Mouse (Mus musculus) heart, postnatal 14 days (tissue): Measurements from ENCODE around the gene Wdr6. TPM values are rescaled to one million over a fixed set of nuclear protein-coding genes. Genes with fewer than 3 reads are reported as not detected.
"Not testable (repeated sequence)": the region's sequence is repeated elsewhere in the genome, so short reads cannot be mapped to it uniquely, and the experiment has no call there.

ENCODE experiments used
- DNase-seq, 2 experiments: peaks; one replicate each; pipeline ENCODE4 v3.0.0; 2021 to 2022
- intact Hi-C: fragments of 180-260 bp; cut with DNase I; formaldehyde crosslinking; loops from one replicate; pipeline ENCODE4 v1.15.1; 2025
- long read RNA-seq, 2 experiments: library from polyadenylated mRNA; stranded (forward); transcript quantifications; one replicate each; pipeline ENCODE4 v2.0.0; 2021
- total RNA-seq, 2 experiments: library from RNA; stranded (reverse); gene quantifications; 2 replicates each; pipeline ENCODE4 v1.2.3; 2021

The Wdr6 gene
- 10 to 100 TPM; 21.2 to 23.9 TPM for total RNA-seq
- long read RNA-seq, experiment 1, full-length matches to known transcripts = 21 of 32 reads
- long read RNA-seq, experiment 1, partial matches to known transcripts = 11 of 32 reads
- long read RNA-seq, experiment 1, other reads (novel, unspliced or antisense) = 0 of 32 reads
- long read RNA-seq, experiment 2, full-length matches to known transcripts = 25 of 39 reads
- long read RNA-seq, experiment 2, partial matches to known transcripts = 14 of 39 reads
- long read RNA-seq, experiment 2, other reads (novel, unspliced or antisense) = 0 of 39 reads

DNA sequence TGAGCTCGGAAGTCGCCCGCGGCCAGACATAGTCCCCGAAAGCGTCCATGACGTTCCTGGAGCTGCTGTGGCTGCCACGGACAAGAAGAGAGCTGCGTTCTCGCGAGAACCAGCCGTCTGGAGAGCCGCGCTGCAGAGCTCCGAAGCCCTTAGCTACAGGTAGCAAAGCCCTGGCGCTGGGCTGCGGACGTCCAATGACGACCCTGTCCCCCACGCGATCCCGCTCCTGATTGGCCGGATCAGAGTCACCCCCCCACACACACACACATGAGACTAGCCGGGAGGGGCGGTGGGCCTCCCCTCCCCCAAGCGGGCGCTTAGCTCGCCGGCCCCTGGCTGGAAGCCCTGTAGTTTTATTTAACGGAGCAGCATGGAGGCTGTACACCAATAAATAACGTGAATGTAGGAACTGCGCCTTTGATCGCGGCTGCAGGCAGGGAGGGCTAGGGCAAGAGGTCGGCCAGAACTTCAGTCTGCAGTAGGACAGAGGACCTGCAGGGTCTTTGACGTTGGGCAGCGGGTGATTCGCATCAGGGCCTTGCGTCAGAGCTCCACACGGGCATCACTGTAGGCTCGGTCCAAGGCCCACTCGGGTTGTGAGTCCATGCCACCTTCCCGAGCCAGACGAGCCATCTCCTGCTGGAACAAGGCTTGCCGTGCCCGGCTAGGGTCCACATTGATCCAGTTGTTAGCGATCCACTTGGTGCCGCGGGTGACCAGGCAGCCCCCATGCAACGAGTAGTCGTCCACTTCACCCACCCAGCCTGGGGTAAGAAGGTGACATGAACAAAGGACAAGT lies at the start of gene Wdr6:
Gene Wdr6, minus strand, starts transcription at position 195 of the 799 bp plus-strand sequence.
- intact Hi-C loops = no loop called here
- DNase-seq = peak; percentile 90 to 91

- intact Hi-C loops = no loop called here
- no peak for DNase-seq
These were observed 49.6 kb upstream of the Wdr6 start for GRCm38 (mm10) chr9:108628141-108628540.

DNA sequence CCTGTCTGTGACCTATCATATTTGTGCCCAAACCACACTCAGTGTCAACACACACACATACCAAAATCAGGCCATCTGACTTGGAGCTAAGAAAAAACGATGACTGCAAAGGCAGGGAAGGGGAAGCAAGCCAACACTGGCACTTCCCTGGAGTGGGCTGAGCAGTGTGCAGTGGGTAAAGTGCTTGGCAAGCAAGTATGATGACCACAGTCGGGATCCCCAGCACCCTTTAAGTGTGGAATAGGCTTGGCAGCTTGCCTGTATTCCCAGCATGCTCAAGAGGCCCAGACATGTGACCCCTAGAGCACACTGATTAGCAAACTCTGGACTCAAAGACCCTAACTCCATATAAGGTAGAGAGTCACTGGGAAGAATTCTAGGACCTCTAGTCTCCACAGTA lies 48.0 kb upstream of the Wdr6 start:
- intact Hi-C loops = no loop called here
- DNase-seq = peak; percentile 43 to 74

- DNase-seq = no peak
- intact Hi-C loops = no loop called here
These were observed 38.8 kb upstream of the Wdr6 start for GRCm38 (mm10) chr9:108617301-108617700.

DNA sequence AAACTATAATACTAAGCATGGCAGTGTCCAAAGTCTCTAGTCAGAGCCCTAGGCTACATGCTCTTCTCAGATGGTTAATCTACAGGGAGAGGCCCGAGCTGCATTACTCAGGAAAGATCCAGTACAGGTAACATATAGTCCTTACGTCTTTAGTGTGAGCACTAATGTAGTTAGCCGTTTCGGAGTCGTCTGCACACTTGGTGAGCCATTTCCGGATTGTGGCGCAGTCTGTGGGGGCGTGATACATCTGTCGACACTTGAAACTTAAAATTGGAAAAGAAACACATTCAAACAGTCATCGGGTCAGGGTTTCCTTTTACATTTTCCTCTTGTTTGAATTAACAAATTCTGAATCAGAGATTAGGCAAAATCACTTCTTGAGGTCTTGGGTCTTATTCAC lies 32.9 kb upstream of the Wdr6 start:
- DNase-seq = no peak

GRCm38 (mm10) chr9:108608889-108609288 lies 30.4 kb upstream of the Wdr6 start:
- intact Hi-C loops = no loop called here

More for the DNA sequence above, 32.9 kb upstream of the Wdr6 start:
- intact Hi-C loops = no loop called here

GRCm38 (mm10) chr9:108607929-108608328 lies 29.4 kb upstream of the Wdr6 start:
- DNase-seq, intact Hi-C loops: not testable (repeated sequence)

More at GRCm38 (mm10) chr9:108608889-108609288, 30.4 kb upstream of the Wdr6 start:
- no peak for DNase-seq

GRCm38 (mm10) chr9:108601986-108602385 lies 23.4 kb upstream of the Wdr6 start:
- intact Hi-C loops = no loop called here
- DNase-seq = no peak

GRCm38 (mm10) chr9:108600011-108600410 lies 21.5 kb upstream of the Wdr6 start:
- intact Hi-C loops = no loop called here
- DNase-seq = no peak

DNA sequence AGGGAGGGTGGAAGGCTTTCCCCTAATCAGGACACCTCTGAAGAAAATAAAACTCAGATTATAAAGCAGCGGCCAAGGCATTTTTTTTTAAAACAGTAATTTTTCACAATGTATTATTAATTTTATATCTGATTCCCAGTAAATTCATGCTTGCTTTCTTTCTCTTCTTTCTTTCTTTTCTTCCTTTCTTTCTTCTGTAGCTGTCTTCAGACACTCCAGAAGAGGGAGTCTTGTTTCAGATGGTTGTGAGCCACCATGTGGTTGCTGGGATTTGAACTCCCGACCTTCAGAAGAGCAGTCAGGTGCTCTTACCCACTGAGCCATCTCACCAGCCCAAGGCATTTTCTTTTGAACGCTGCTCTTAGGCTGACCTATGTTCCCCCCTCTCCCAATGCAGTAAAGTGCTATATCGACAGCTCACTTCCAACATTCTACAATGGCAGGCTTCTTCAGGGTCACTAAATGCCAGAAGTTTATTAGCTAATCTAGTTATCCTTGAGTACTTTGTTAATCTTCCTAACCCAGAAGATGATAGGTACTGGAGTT lies 20.6 kb upstream of the Wdr6 start:
- no peak for DNase-seq
- intact Hi-C loops = loop anchor here (5.0 kb wide), 1 partner anchor 48 kb away; the partner anchor contains the start of gene Arih2

- intact Hi-C loops = loop anchor here (5.0 kb wide), 1 partner anchor 50 kb away; the partner anchor contains the start of gene Arih2
These were observed 18.6 kb upstream of the Wdr6 start, which contains the start of gene P4htm for GRCm38 (mm10) chr9:108596998-108597764. Gene P4htm, minus strand, starts transcription at chr9:108597667.

GRCm38 (mm10) chr9:108594354-108594753 lies 15.8 kb upstream of the Wdr6 start:
- intact Hi-C loops = loop anchor here (2.0 kb wide), 1 partner anchor 22 kb away; no protein-coding TSS in a partner anchor
- DNase-seq = no peak

More at GRCm38 (mm10) chr9:108596998-108597764, 18.6 kb upstream of the Wdr6 start, which contains the start of gene P4htm:
- DNase-seq = peak; percentile 78 to 79

- intact Hi-C loops = no loop called here
- no peak for DNase-seq
These were observed 12.9 kb upstream of the Wdr6 start for GRCm38 (mm10) chr9:108591462-108591861.

- intact Hi-C loops = no loop called here
- no peak for DNase-seq
These were observed 10.7 kb upstream of the Wdr6 start for GRCm38 (mm10) chr9:108589229-108589628.

- intact Hi-C loops = no loop called here
- DNase-seq = peak; percentile 75 to 83
These were observed 9.1 kb upstream of the Wdr6 start for GRCm38 (mm10) chr9:108587571-108588180.

DNA sequence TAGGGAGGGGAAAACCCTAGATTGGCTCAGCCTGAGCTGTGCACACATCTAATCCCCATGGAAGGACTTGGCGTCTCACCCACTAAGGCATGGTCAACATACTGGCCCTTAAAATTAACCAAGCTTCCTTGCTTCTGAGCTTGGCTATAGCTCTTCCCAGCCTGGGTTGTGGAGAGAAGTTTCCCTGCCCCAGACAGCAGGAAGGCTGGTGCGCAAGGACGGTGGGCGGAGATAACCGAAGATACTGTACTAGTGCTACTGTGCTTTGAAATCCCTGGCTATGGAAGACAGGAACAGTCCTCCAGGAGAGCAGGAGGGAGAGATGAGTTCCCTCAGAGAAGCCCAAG lies 778 bp upstream of the Wdr6 start:
- intact Hi-C loops = no loop called here
- no peak for DNase-seq

DNA sequence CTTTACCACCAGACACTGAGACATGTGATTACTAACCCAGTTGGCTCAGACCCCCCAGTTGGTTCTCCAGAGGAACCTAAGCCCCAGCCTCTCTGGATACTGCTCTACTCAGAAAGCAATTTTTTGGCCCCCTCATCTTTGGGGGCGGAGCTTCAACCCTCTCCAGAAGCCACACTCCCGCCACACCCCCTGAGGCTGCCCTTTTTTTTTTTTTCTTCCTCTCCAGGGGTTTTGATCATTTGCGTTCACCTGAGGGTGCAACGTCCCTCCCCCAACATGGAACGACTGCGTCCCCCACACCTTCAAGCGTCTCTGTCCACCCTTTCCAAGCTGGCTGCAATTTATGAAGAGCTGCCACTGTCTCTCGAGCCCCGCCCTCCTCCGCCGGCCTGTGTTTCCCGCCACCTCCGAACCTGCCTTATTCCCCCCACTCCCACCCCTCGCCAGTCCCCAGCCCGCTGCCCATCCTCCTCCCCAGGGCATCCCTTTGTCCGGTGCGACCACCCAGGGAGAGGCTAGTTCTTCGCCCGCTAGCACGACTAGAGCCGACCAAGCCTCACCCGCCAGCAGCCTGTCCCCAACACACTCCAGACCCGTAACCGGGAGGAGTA lies 500 bp downstream of the Wdr6 start:
- intact Hi-C loops = no loop called here
- DNase-seq = peak; percentile 54 to 71

GRCm38 (mm10) chr9:108577025-108577424 lies 1.5 kb downstream of the Wdr6 start:
- intact Hi-C loops = no loop called here

More at GRCm38 (mm10) chr9:108577025-108577424, 1.5 kb downstream of the Wdr6 start:
- DNase-seq = no peak
